Mouse (Mus musculus) heart, embryonic 16.5 days (tissue): Measurements from ENCODE around the gene Zbtb16. TPM values are rescaled to one million over a fixed set of nuclear protein-coding genes. Genes with fewer than 3 reads are reported as not detected.

Source experiments
- ATAC-seq: fragments of 200-750 bp; cut with Nextera tagmentation; replicated peaks from 2 replicates; pipeline ENCODE4 v1.8.0; 2017; ENCODE audit warnings: moderate number of reproducible peaks; ENCODE audit not compliant: insufficient read depth, low FRiP score; ENCODE audit errors: extremely low read depth
- H3K27ac ChIP-seq: fragments of 300-500 bp; sonication (generic); 2 replicates; pipeline ENCODE4 v1.5.1; 2014; ENCODE audit warnings: mild to moderate bottlenecking, low read length, control low read depth, moderate library complexity
- H3K27me3 ChIP-seq: fragments of 300-500 bp; sonication (generic); 2 replicates; pipeline ENCODE4 v1.6.1; 2014; ENCODE audit warnings: low read length, mixed read lengths; ENCODE audit not compliant: control insufficient read depth, insufficient read depth
- H3K36me3 ChIP-seq: fragments of 300-500 bp; sonication (generic); 2 replicates; pipeline ENCODE4 v1.6.1; 2014; ENCODE audit not compliant: control insufficient read depth, insufficient read depth
- H3K4me1 ChIP-seq: fragments of 300-500 bp; sonication (generic); 2 replicates; pipeline ENCODE4 v1.6.1; 2014; ENCODE audit warnings: low read length, mixed read lengths; ENCODE audit not compliant: control insufficient read depth, insufficient read depth
- H3K4me2 ChIP-seq: fragments of 300-500 bp; sonication (generic); 2 replicates; pipeline ENCODE4 v1.6.1; 2014; ENCODE audit warnings: low read depth, mild to moderate bottlenecking, control low read depth, low read length
- H3K4me3 ChIP-seq: fragments of 300-500 bp; sonication (generic); 2 replicates; pipeline ENCODE4 v1.5.1; 2014; ENCODE audit warnings: mild to moderate bottlenecking, control low read depth, low read length
- H3K9ac ChIP-seq: fragments of 300-500 bp; sonication (generic); 2 replicates; pipeline ENCODE4 v1.6.1; 2014; ENCODE audit warnings: low read length, control low read depth
- H3K9me3 ChIP-seq: fragments of 300-500 bp; sonication (generic); replicated peaks from 2 replicates; pipeline ENCODE4 v1.6.1; 2016; ENCODE audit warnings: low read length; ENCODE audit not compliant: control insufficient read depth
- WGBS: fragments of 180-500 bp; shearing (Covaris S2); extraction: QIAGEN DNeasy Blood & Tissue Kit; methylation state at CpG from one replicate; pipeline ENCODE4 v1.1.7; 2014; 5-methylcytosine and 5-hydroxymethylcytosine counted together
- polyA plus RNA-seq: library from polyadenylated mRNA; unstranded; fragments of >200 nt; fragmentation: Nextera tagmentation; extraction: Ambion mirVana; gene quantifications from 2 replicates; pipeline ENCODE4 v1.2.1, GENCODE M21; 2015

The Zbtb16 gene
- polyA plus RNA-seq, 1 experiment from 2014 or later, result 10.4 TPM

GRCm38 (mm10) chr9:48711296-48711781 lies 124.7 kb downstream of the Zbtb16 start:
- 52% methylated on average over 9 of the region's 9 CpGs for WGBS
- H3K27me3 ChIP-seq, result no peaks in the 10 kb centered on the region
- peaks cover 4% of the 10 kb centered on the region; the same call in 1 of the 2 replicates for H3K9me3 ChIP-seq
- 0 out of 2 replicates have a peak, but pooled peaks have one; percentile 3 for ATAC-seq
- H3K4me1 ChIP-seq, result peaks cover 31% of the 10 kb centered on the region
- H3K9ac ChIP-seq, result peak overlapping the region; percentile 51
- H3K36me3 ChIP-seq, result no peaks in the 10 kb centered on the region; the same call in 1 of the 2 replicates
- H3K27ac ChIP-seq, result peak overlapping the region; percentile 65
- H3K4me2 ChIP-seq, result no peak overlapping the region
- H3K4me3 ChIP-seq, result no peak overlapping the region

DNA sequence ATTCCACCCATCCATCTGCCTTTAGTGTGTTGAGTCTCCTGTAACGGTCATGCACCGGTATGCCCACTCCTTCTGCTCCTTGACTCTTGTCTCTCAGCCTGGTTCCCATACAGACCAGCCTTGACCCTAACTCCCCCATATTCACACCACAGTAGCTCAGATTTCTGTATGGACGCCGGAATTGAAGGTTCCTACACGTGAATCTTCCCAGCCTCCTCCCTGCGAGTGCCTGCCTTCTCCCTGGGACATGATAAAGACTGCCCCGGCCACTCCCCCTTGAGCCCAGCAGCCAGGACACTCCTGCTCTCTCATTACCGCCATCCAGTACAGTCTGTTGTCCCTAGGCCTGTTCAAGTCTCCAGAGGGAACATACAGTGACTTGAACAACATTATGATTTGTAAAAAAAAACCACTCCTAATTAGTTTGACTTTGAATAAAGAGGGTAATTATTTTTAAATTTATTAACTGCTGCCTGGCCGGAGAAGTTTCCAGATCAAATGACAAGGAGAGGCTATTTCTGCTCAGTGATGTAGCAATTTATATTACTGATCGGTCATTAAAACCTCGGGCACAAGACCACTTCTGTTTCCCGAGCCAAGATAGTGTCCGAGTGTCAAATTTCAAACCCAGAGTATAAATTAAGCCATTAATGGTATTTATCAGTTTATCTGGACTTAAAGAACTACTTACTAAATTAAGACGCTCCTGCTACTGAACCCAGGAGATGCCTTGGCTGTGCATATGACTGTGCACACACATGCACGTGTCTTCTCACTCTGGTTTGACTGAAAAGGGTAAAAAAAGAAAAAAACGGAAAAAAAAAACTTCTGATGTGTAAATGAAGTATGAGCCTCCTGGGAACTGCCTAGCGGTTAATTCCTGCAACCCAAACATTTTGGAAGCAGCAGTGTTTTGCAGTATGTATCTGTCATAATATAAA lies 125.4 kb downstream of the Zbtb16 start:
- Histone ChIP-seq H3K4me2 (no peak overlapping the region), H3K9ac (peak overlapping the region; percentile 51; the same call in 1 of the 2 replicates), H3K4me1 (peaks cover 34% of the 10 kb centered on the region), H3K36me3 (no peaks in the 10 kb centered on the region; the same call in 1 of the 2 replicates), H3K27me3 (no peaks in the 10 kb centered on the region), H3K27ac (0 out of 2 replicates have a peak overlapping the region, but pooled peaks have one; percentile 7), H3K4me3 (no peak overlapping the region), H3K9me3 (peaks cover 4% of the 10 kb centered on the region; the same call in 1 of the 2 replicates)
- WGBS, result 41% methylated on average over 17 of the region's 17 CpGs
- ATAC-seq, result no peak

GRCm38 (mm10) chr9:48707824-48708229 lies 128.2 kb downstream of the Zbtb16 start:
- Histone ChIP-seq H3K27me3 (no peaks in the 10 kb centered on the region), H3K4me1 (peaks cover 34% of the 10 kb centered on the region), H3K4me2 (peak overlapping the region; percentile 31), H3K9me3 (no peaks in the 10 kb centered on the region), H3K9ac (peak overlapping the region; percentile 61), H3K36me3 (no peaks in the 10 kb centered on the region), H3K27ac (peak overlapping the region; percentile 89), H3K4me3 (no peak overlapping the region)
- ATAC-seq, result peak; percentile 28
- 52% methylated on average over 6 of the region's 6 CpGs for WGBS

DNA sequence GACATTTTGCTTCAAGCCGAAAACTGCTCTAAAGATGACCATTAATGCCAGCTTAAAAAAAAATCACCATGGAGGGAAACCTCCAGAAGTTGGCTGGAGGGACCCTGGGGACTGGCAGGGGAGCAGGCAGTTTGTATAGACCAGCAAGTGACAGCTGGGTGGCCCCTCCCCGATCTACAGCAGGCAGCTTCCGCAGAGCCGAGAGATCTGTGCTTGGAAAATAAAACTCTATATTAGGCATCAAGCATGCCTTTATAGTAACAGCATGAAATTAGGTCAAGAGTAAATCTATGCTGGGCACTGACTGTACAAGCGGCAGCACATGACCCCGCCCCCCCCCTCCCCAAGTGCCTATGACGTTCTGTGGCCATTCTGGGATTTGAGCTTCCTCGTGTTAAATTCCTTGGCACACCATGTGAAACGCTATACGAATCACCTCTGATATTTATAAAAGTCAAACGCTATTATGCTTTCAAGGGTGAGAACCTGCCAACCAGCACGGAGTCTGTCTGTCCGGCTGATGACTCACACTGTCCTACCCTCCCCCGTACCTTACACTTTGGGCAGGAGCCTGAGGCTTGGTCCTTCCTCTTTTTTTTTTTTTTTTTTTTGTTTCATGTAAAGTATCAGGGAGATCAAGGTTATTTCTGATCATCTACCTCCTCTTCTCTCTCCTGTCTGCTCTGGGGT lies 128.7 kb downstream of the Zbtb16 start:
- H3K36me3 ChIP-seq, result no peaks in the 10 kb centered on the region
- H3K4me2 ChIP-seq, result peak overlapping the region; percentile 31
- H3K27me3 ChIP-seq, result no peaks in the 10 kb centered on the region
- H3K4me1 ChIP-seq, result peaks cover 34% of the 10 kb centered on the region
- no peak overlapping the region for H3K4me3 ChIP-seq
- no peaks in the 10 kb centered on the region for H3K9me3 ChIP-seq
- ATAC-seq, result peak; percentile 88
- WGBS, result 25% methylated on average over 14 of the region's 14 CpGs
- H3K27ac ChIP-seq, result peak overlapping the region; percentile 89
- peak overlapping the region; percentile 68 for H3K9ac ChIP-seq

DNA sequence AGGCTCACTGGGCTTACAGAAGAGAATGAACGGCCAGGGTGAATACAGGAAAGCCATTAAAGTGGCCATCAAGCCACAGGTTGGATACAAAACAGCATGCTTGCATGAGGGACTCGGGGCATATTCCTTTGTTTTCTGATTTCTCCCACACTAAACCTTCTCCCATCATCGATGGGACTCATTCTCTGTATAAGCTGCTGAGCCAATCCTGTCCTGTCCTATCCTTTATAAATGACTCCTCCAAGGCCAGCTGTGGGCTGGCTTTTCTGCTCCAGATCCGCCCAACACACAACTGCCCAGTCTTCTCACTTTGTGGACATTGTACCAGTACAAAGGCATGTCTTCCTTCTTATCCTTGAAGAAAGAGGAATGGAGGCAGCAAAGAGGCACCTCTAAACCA lies 134.7 kb downstream of the Zbtb16 start:
- Histone ChIP-seq H3K36me3 (no peaks in the 10 kb centered on the region), H3K27me3 (no peaks in the 10 kb centered on the region), H3K4me3 (no peak overlapping the region), H3K4me1 (peaks cover 18% of the 10 kb centered on the region), H3K9me3 (no peaks in the 10 kb centered on the region), H3K27ac (no peak overlapping the region), H3K9ac (no peak overlapping the region), H3K4me2 (no peak overlapping the region)
- WGBS, result 73% methylated on average over 4 of the region's 4 CpGs
- ATAC-seq, result no peak

DNA sequence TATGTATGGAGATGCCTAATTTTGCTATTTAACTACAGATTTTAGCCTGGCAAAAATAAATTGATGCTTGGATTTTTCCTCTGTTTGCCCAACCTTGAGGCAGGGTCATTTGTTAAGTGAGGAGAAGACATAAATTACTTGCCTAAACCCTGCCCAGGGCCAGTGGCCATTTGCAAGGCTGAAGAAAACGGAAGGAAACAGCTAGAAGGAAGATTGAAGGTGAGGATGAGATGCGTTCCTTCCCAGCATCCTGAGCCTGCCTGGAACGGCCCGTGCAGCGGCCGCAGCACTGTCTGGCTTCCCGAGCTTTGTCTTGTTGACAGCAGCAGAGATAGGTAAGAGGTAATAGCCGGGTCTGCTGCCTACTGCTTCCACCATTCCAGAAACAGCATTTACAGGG lies 135.2 kb downstream of the Zbtb16 start:
- Histone ChIP-seq H3K36me3 (no peaks in the 10 kb centered on the region), H3K27ac (no peak overlapping the region), H3K9me3 (no peaks in the 10 kb centered on the region), H3K4me2 (no peak overlapping the region), H3K4me3 (no peak overlapping the region), H3K27me3 (no peaks in the 10 kb centered on the region), H3K4me1 (peaks cover 18% of the 10 kb centered on the region), H3K9ac (no peak overlapping the region)
- WGBS, result 31% methylated on average over 8 of the region's 8 CpGs
- ATAC-seq, result no peak

GRCm38 (mm10) chr9:48697470-48697815 lies 138.6 kb downstream of the Zbtb16 start:
- H3K4me2 ChIP-seq, result no peak overlapping the region
- no peak overlapping the region for H3K27ac ChIP-seq
- no peaks in the 10 kb centered on the region for H3K9me3 ChIP-seq
- H3K36me3 ChIP-seq, result no peaks in the 10 kb centered on the region
- no peak for ATAC-seq
- no peak overlapping the region for H3K4me3 ChIP-seq
- WGBS, result 83% methylated on average over 2 of the region's 2 CpGs
- no peak overlapping the region for H3K9ac ChIP-seq
- peaks cover 30% of the 10 kb centered on the region for H3K4me1 ChIP-seq
- H3K27me3 ChIP-seq, result no peaks in the 10 kb centered on the region

- ATAC-seq, result no peak
- H3K9ac ChIP-seq, result 0 out of 2 replicates have a peak overlapping the region, but pooled peaks have one; percentile 23
- H3K4me1 ChIP-seq, result peaks cover 30% of the 10 kb centered on the region
- 45% methylated on average over 12 of the region's 12 CpGs for WGBS
- H3K27me3 ChIP-seq, result no peaks in the 10 kb centered on the region
- no peak overlapping the region for H3K27ac ChIP-seq
- H3K9me3 ChIP-seq, result no peaks in the 10 kb centered on the region
- H3K36me3 ChIP-seq, result no peaks in the 10 kb centered on the region
- H3K4me3 ChIP-seq, result no peak overlapping the region
- H3K4me2 ChIP-seq, result no peak overlapping the region
Observed at GRCm38 (mm10) chr9:48696731-48697469, 139.1 kb downstream of the Zbtb16 start.
